Mouse (Mus musculus): ENCODE measurements around the gene Smarcc2. TPM values are rescaled to one million over a fixed set of nuclear protein-coding genes. Genes with fewer than 3 reads are reported as not detected.
A peak's percentile ranks its signal among the peaks of the same experiment; 100 is the strongest.

The Smarcc2 gene
- polyA plus RNA-seq, 1 experiment = 48.4 TPM

DNA sequence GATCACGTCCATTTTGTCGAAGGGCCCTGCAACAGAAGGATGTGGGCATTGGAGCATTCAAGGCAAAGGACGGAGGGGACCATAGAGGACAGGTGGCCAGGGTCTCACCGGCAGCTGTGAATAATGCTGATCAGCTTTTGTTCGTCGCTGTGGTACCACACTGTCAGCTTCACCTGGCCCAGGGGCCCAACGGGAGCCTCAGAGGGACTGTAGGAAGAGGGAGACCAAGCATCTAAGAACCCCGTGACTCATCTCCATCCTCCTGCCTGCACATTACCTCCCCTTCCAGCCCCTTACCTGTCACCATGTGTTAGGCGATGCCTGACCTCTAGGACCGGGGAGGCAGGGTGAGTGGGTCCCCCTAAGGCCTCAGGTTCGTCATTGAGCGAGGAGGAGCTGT, 52.7 kb downstream of the Smarcc2 start:
- no peak for TF ChIP-seq CTCF (IDR thresholded peaks at IDR 0.05; ENCODE audit: control insufficient read depth, insufficient read depth, insufficient read length)
- TF ChIP-seq CEBPB (IDR thresholded peaks at IDR 0.05; ENCODE audit: low read depth) = no peak
- TF ChIP-seq USF1 (IDR thresholded peaks at IDR 0.05; ENCODE audit: low read depth) = no peak
- TF ChIP-seq MYOG (IDR thresholded peaks at IDR 0.05; ENCODE audit: control insufficient read depth, extremely low read depth, insufficient read length) = no peak
- TF ChIP-seq MYOD1 (IDR thresholded peaks at IDR 0.05; ENCODE audit: control insufficient read depth, insufficient read length, low read depth) = no peak
- no peak for TF ChIP-seq FOSL1 (IDR thresholded peaks at IDR 0.05; ENCODE audit: insufficient read depth, low read length, poor library complexity, severe bottlenecking)
- no peak for TF ChIP-seq MAX (IDR thresholded peaks at IDR 0.05)
- Histone ChIP-seq H3K79me2 (ENCODE audit: control insufficient read depth, insufficient read depth) (no peaks in the 10 kb centered on the region), H3K79me3 (ENCODE audit: low read depth) (no peaks in the 10 kb centered on the region), H3K4me3 (ENCODE audit: insufficient read depth, poor library complexity, severe bottlenecking) (no peak overlapping the region), H3ac (ENCODE audit: control insufficient read depth, insufficient read length, low read depth) (no peak overlapping the region), H3K36me3 (ENCODE audit: control insufficient read depth, insufficient read depth) (peaks cover 71% of the 10 kb centered on the region), H3K27me3 (ENCODE audit: control insufficient read depth, insufficient read depth, insufficient read length) (no peaks in the 10 kb centered on the region)

GRCm38 (mm10) chr10:128515044-128515443, 56.0 kb downstream of the Smarcc2 start:
- no peak overlapping the region for H3ac ChIP-seq (ENCODE audit: control insufficient read depth, insufficient read length, low read depth)
- no peak overlapping the region for H3K4me3 ChIP-seq (ENCODE audit: insufficient read depth, poor library complexity, severe bottlenecking)
- H3K36me3 ChIP-seq (ENCODE audit: control insufficient read depth, insufficient read depth) = peaks cover 94% of the 10 kb centered on the region
- no peaks in the 10 kb centered on the region for H3K79me3 ChIP-seq (ENCODE audit: low read depth)
- TF ChIP-seq USF1 (IDR thresholded peaks at IDR 0.05; ENCODE audit: low read depth) (no peak), CEBPB (IDR thresholded peaks at IDR 0.05; ENCODE audit: low read depth) (no peak), CTCF (IDR thresholded peaks at IDR 0.05; ENCODE audit: control insufficient read depth, insufficient read depth, insufficient read length) (no peak), MYOG (IDR thresholded peaks at IDR 0.05; ENCODE audit: control insufficient read depth, extremely low read depth, insufficient read length) (no peak)
- H3K27me3 ChIP-seq (ENCODE audit: control insufficient read depth, insufficient read depth, insufficient read length) = no peaks in the 10 kb centered on the region
- H3K79me2 ChIP-seq (ENCODE audit: control insufficient read depth, insufficient read depth) = no peaks in the 10 kb centered on the region

DNA sequence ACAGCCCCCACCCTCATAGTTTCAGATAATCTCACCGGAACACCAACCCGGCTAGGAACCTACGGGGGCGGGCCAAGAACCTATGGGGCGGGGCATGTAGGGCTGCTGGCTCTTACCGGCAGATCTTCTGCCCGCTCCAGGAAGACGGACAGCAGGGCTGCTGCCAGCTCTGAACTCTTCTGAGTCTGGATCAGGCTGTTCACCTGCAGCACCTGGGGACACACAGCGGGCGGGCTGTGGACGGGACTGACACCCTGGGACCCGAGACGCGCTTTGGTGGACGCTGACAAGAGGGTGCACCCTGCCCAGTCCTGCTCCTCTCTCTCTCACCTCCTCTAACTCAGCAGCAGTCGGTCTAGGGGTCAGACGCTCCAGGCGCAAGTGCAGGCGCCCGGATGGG, 57.0 kb downstream of the Smarcc2 start:
- Histone ChIP-seq H3K4me3 (ENCODE audit: insufficient read depth, poor library complexity, severe bottlenecking) (no peak overlapping the region), H3K27me3 (ENCODE audit: control insufficient read depth, insufficient read depth, insufficient read length) (no peaks in the 10 kb centered on the region), H3K79me2 (ENCODE audit: control insufficient read depth, insufficient read depth) (no peaks in the 10 kb centered on the region), H3ac (ENCODE audit: control insufficient read depth, insufficient read length, low read depth) (no peak overlapping the region), H3K36me3 (ENCODE audit: control insufficient read depth, insufficient read depth) (peaks cover 97% of the 10 kb centered on the region), H3K79me3 (ENCODE audit: low read depth) (no peaks in the 10 kb centered on the region)
- TF ChIP-seq MYOD1 (IDR thresholded peaks at IDR 0.05; ENCODE audit: control insufficient read depth, insufficient read length, low read depth) = no peak
- no peak for TF ChIP-seq CEBPB (IDR thresholded peaks at IDR 0.05; ENCODE audit: low read depth)
- TF ChIP-seq MYOG (IDR thresholded peaks at IDR 0.05; ENCODE audit: control insufficient read depth, extremely low read depth, insufficient read length) = no peak
- TF ChIP-seq MAX (IDR thresholded peaks at IDR 0.05) = no peak
- TF ChIP-seq CTCF (IDR thresholded peaks at IDR 0.05; ENCODE audit: control insufficient read depth, insufficient read depth, insufficient read length) = no peak
- TF ChIP-seq USF1 (IDR thresholded peaks at IDR 0.05; ENCODE audit: low read depth) = no peak
- TF ChIP-seq FOSL1 (IDR thresholded peaks at IDR 0.05; ENCODE audit: insufficient read depth, low read length, poor library complexity, severe bottlenecking) = no peak

DNA sequence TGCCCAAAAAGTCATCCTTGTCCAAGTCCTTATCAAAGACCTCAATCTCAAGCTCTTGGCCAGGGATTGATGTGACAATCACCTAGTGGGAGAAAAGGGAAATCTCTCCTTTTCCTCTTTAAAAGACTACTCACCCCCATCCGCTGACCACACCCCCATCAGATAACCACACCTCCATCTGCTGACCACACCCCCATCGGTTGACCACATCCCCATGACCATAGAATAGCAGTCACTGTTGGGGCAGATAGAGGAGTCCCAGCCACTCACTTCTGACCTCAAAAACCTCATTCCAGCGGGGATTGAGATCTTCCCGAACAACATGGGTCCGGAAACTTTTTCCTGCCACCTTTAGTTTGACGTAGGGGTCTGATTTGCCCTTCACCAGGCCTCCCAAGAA, 57.6 kb downstream of the Smarcc2 start:
- no peaks in the 10 kb centered on the region for H3K79me2 ChIP-seq (ENCODE audit: control insufficient read depth, insufficient read depth)
- TF ChIP-seq FOSL1 (IDR thresholded peaks at IDR 0.05; ENCODE audit: insufficient read depth, low read length, poor library complexity, severe bottlenecking) (no peak), CEBPB (IDR thresholded peaks at IDR 0.05; ENCODE audit: low read depth) (no peak), MAX (IDR thresholded peaks at IDR 0.05) (no peak), USF1 (IDR thresholded peaks at IDR 0.05; ENCODE audit: low read depth) (no peak), CTCF (IDR thresholded peaks at IDR 0.05; ENCODE audit: control insufficient read depth, insufficient read depth, insufficient read length) (no peak), MYOG (IDR thresholded peaks at IDR 0.05; ENCODE audit: control insufficient read depth, extremely low read depth, insufficient read length) (no peak), MYOD1 (IDR thresholded peaks at IDR 0.05; ENCODE audit: control insufficient read depth, insufficient read length, low read depth) (no peak)
- H3K36me3 ChIP-seq (ENCODE audit: control insufficient read depth, insufficient read depth) = peaks cover 97% of the 10 kb centered on the region
- H3K4me3 ChIP-seq (ENCODE audit: insufficient read depth, poor library complexity, severe bottlenecking) = no peak overlapping the region
- H3K27me3 ChIP-seq (ENCODE audit: control insufficient read depth, insufficient read depth, insufficient read length) = no peaks in the 10 kb centered on the region
- no peak overlapping the region for H3ac ChIP-seq (ENCODE audit: control insufficient read depth, insufficient read length, low read depth)
- H3K79me3 ChIP-seq (ENCODE audit: low read depth) = no peaks in the 10 kb centered on the region

DNA sequence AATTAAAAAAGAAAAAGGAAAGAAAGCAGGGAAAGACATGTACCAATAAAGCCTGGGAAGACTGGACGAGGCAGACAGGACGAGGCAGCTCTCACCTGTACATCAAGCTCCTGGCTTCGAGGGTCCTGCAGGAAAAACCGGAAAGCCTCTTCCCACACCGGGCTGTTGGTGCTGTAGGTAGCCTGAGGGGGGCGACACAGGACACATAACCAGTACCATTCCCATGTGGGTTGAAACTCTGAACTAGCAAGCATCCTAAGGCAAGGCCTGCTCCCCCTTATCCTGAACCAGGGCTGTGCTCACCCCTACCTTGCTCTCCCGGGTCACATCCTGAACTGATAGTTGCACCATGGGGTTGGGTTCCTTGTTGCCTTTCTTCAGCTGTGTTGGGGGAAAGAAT, 59.8 kb downstream of the Smarcc2 start:
- no peak for TF ChIP-seq MYOG (IDR thresholded peaks at IDR 0.05; ENCODE audit: control insufficient read depth, extremely low read depth, insufficient read length)
- no peak for TF ChIP-seq MAX (IDR thresholded peaks at IDR 0.05)
- TF ChIP-seq CTCF (IDR thresholded peaks at IDR 0.05; ENCODE audit: control insufficient read depth, insufficient read depth, insufficient read length) = peak; percentile 53
- Histone ChIP-seq H3K4me3 (ENCODE audit: insufficient read depth, poor library complexity, severe bottlenecking) (no peak overlapping the region), H3K79me3 (ENCODE audit: low read depth) (no peaks in the 10 kb centered on the region), H3ac (ENCODE audit: control insufficient read depth, insufficient read length, low read depth) (no peak overlapping the region), H3K36me3 (ENCODE audit: control insufficient read depth, insufficient read depth) (peaks cover 89% of the 10 kb centered on the region), H3K27me3 (ENCODE audit: control insufficient read depth, insufficient read depth, insufficient read length) (no peaks in the 10 kb centered on the region), H3K79me2 (ENCODE audit: control insufficient read depth, insufficient read depth) (peaks cover 16% of the 10 kb centered on the region)

- H3ac ChIP-seq (ENCODE audit: control insufficient read depth, insufficient read length, low read depth) = no peak overlapping the region
- no peaks in the 10 kb centered on the region for H3K27me3 ChIP-seq (ENCODE audit: control insufficient read depth, insufficient read depth, insufficient read length)
- H3K36me3 ChIP-seq (ENCODE audit: control insufficient read depth, insufficient read depth) = peaks cover 72% of the 10 kb centered on the region
- no peak overlapping the region for H3K4me3 ChIP-seq (ENCODE audit: insufficient read depth, poor library complexity, severe bottlenecking)
- peaks cover 5% of the 10 kb centered on the region for H3K79me3 ChIP-seq (ENCODE audit: low read depth)
- no peak for TF ChIP-seq CEBPB (IDR thresholded peaks at IDR 0.05; ENCODE audit: low read depth)
- no peak for TF ChIP-seq USF1 (IDR thresholded peaks at IDR 0.05; ENCODE audit: low read depth)
- no peak for TF ChIP-seq MAX (IDR thresholded peaks at IDR 0.05)
- no peak for TF ChIP-seq CTCF (IDR thresholded peaks at IDR 0.05; ENCODE audit: control insufficient read depth, insufficient read depth, insufficient read length)
- TF ChIP-seq MYOD1 (IDR thresholded peaks at IDR 0.05; ENCODE audit: control insufficient read depth, insufficient read length, low read depth) = no peak
- no peak for TF ChIP-seq MYOG (IDR thresholded peaks at IDR 0.05; ENCODE audit: control insufficient read depth, extremely low read depth, insufficient read length)
- TF ChIP-seq FOSL1 (IDR thresholded peaks at IDR 0.05; ENCODE audit: insufficient read depth, low read length, poor library complexity, severe bottlenecking) = no peak
- peaks cover 33% of the 10 kb centered on the region for H3K79me2 ChIP-seq (ENCODE audit: control insufficient read depth, insufficient read depth)
Observed at GRCm38 (mm10) chr10:128520591-128520990, 61.5 kb downstream of the Smarcc2 start.

All from C2C12 (cell line).